Mouse (Mus musculus): ENCODE results near the gene Dcst2.

GRCm38 (mm10) chr3:89392871-89393311, 31.1 kb downstream of the Dcst2 start:
- no peak for TF ChIP-seq CTCF (IDR thresholded peaks at IDR 0.05; ENCODE audit: low read depth)
- TF ChIP-seq EP300 (IDR thresholded peaks at IDR 0.05; ENCODE audit: low read depth): no peak

Data from heart, postnatal 0 days (tissue).